Mouse (Mus musculus): ENCODE data around the gene Sh3rf1.

DNA sequence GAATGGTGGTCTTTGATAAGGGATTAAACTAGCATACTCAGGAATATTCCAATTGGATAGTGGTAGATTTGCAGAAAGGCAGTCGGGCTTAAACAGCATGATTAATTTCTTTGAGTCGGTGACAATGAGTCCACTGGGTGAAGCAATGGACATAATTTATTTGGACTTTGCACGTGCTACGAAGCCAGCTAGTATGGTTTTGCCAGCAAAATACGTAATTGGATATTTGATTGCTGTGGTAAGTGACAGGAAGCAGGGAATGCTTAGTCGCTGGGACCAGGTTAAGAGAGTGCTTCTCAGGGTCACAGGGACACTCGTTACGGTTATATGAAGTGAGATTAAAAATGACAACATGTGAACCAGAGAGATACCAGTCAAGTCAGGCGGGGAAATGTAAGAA lies 164.7 kb downstream of the Sh3rf1 start:
- TF ChIP-seq MYOG (IDR thresholded peaks at IDR 0.05; ENCODE audit: control insufficient read depth, extremely low read depth, insufficient read length), result no peak
- TF ChIP-seq CTCF (IDR thresholded peaks at IDR 0.05; ENCODE audit: control insufficient read depth, insufficient read depth, insufficient read length), result no peak
- TF ChIP-seq MAX (IDR thresholded peaks at IDR 0.05), result no peak
- no peak for TF ChIP-seq CEBPB (IDR thresholded peaks at IDR 0.05; ENCODE audit: low read depth)
- TF ChIP-seq USF1 (IDR thresholded peaks at IDR 0.05; ENCODE audit: low read depth), result no peak
- TF ChIP-seq MYOD1 (IDR thresholded peaks at IDR 0.05; ENCODE audit: control insufficient read depth, insufficient read length, low read depth), result no peak
- no peak for TF ChIP-seq FOSL1 (IDR thresholded peaks at IDR 0.05; ENCODE audit: insufficient read depth, low read length, poor library complexity, severe bottlenecking)

Measured in C2C12 (cell line).